Mouse (Mus musculus) ES-E14 (cell line): ENCODE measurements at regions not wholly inside any gene's neighbourhood (a gene's known extent, or its start where the extent isn't known, plus 50 kb on each side); places are given as distances from the start of the nearest gene placed in this dataset.

Experiments
- DNase-seq: peaks from one replicate; pipeline ENCODE4 v3.0.0-alpha.2; 2013; ENCODE audit warnings: low read depth, low spot score
- H3K27ac ChIP-seq: 2 replicates; pipeline ENCODE4 v1.5.1; 2012; ENCODE audit warnings: low read depth, mild to moderate bottlenecking, low read length, moderate library complexity, mixed read lengths; ENCODE audit not compliant: poor library complexity, insufficient read depth, severe bottlenecking
- H3K36me3 ChIP-seq: 2 replicates; pipeline ENCODE4 v1.6.1; 2012; ENCODE audit warnings: mild to moderate bottlenecking, low read length, moderate library complexity, mixed read lengths; ENCODE audit not compliant: control insufficient read depth, poor library complexity, insufficient read depth, severe bottlenecking
- H3K4me1 ChIP-seq, 2 experiments: fragments of 150-350 bp in 1 of 2; sonication (generic) in 1 of 2; 2 replicates each; pipeline ENCODE4 v1.6.1; 2012; ENCODE audit warnings: low read length in 2 of 2, mild to moderate bottlenecking in 1 of 2, mixed read lengths in 1 of 2; ENCODE audit not compliant: control insufficient read depth in 2 of 2, insufficient read depth in 2 of 2, poor library complexity in 1 of 2
- H3K4me3 ChIP-seq, 2 experiments: fragments of 150-350 bp in 1 of 2; sonication (generic) in 1 of 2; 2 replicates each; pipeline ENCODE4 v1.5.1; 2012; ENCODE audit warnings: low read length in 2 of 2, low read depth in 1 of 2, mild to moderate bottlenecking in 1 of 2, mixed read lengths in 1 of 2; ENCODE audit not compliant: insufficient read depth in 1 of 2, poor library complexity in 1 of 2, severe bottlenecking in 1 of 2
- H3K9ac ChIP-seq: 2 replicates; pipeline ENCODE4 v1.6.1; 2012; ENCODE audit warnings: low read depth, mild to moderate bottlenecking, low read length, mixed read lengths; ENCODE audit not compliant: poor library complexity, insufficient read depth, severe bottlenecking
- H3K9me3 ChIP-seq: fragments of 150-350 bp; sonication (generic); 2 replicates; pipeline ENCODE4 v1.6.1; 2012; ENCODE audit warnings: low read depth, mild to moderate bottlenecking, low read length; ENCODE audit not compliant: control insufficient read depth, insufficient read depth
- CHD2 ChIP-seq: IDR thresholded peaks from 2 replicates; pipeline ENCODE4 v1.6.1; 2014; ENCODE audit warnings: mild to moderate bottlenecking, low read depth, low read length, inconsistent platforms
- HCFC1 ChIP-seq: IDR thresholded peaks from 2 replicates; pipeline ENCODE4 v1.6.1; 2012; ENCODE audit warnings: low read length, inconsistent platforms, borderline replicate concordance; ENCODE audit not compliant: insufficient read depth
- MAFK ChIP-seq: IDR thresholded peaks from 2 replicates; pipeline ENCODE4 v1.6.1; 2014; ENCODE audit warnings: mild to moderate bottlenecking, low read depth, low read length, inconsistent platforms; ENCODE audit not compliant: insufficient read depth
- ZC3H11A ChIP-seq: IDR thresholded peaks from 2 replicates; pipeline ENCODE4 v1.6.1; 2012; ENCODE audit warnings: low read depth, mild to moderate bottlenecking, inconsistent platforms, low read length, borderline replicate concordance
- ZNF384 ChIP-seq: IDR thresholded peaks from 2 replicates; pipeline ENCODE4 v1.6.1; 2012; ENCODE audit warnings: low read depth, low read length, inconsistent platforms
- in situ Hi-C, 2 experiments: fragments of 600-800 bp; cut with MboI; formaldehyde crosslinking; loops; one replicate each; pipeline ENCODE4 v1.15.1; 2025; ENCODE audit warnings: low sequenced_read_pairs in 2 of 2, inconsistent platforms in 1 of 2; ENCODE audit not compliant: unreplicated experiment in 2 of 2

DNA sequence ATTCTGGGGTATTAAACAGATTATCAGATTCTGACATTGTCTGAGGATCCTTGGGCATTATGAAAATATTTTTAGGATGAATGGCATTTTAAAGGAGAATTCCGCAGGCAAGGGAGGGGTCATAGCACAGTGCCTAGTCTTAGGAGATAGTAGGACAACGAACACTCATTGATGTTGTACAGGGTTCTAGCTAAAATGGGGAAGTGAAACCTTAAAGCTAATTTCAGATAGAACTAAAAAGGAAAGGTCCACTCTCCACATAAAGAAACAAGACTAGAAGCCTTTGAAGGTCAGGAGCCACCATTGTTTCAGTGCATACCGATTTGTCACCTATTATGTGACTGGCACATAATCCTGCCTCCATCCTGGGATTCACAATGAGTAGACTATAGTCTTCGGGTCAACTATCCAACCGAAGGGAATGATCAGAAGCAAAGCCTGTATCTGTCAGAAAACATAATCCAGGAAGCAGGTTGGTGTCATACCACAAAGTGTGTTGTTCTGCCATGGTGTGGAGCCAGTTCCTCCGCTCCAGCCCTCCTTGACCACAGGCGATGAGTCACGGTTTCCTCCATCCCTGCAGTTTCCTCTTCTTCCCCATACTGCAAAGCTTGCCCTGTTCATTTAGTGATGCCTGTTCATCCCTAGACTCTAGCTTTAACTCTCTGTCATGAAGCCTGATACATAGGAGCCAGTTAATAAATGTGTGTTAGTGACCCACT, 110.6 kb downstream of the Tmco5 start:
- DNase-seq, result no peak
- no peaks in the 10 kb centered on the region for H3K36me3 ChIP-seq
- in situ Hi-C loops, result no loop called here
- H3K9me3 ChIP-seq, result no peaks in the 10 kb centered on the region
- H3K4me1 ChIP-seq, result no peaks in the 10 kb centered on the region
- no peak overlapping the region for H3K4me3 ChIP-seq
- H3K27ac ChIP-seq, result no peak overlapping the region
- no peak overlapping the region for H3K9ac ChIP-seq
- no peak for TF ChIP-seq ZNF384
- TF ChIP-seq ZC3H11A, result no peak
- no peak for TF ChIP-seq CHD2
- no peak for TF ChIP-seq MAFK
- TF ChIP-seq HCFC1, result no peak

DNA sequence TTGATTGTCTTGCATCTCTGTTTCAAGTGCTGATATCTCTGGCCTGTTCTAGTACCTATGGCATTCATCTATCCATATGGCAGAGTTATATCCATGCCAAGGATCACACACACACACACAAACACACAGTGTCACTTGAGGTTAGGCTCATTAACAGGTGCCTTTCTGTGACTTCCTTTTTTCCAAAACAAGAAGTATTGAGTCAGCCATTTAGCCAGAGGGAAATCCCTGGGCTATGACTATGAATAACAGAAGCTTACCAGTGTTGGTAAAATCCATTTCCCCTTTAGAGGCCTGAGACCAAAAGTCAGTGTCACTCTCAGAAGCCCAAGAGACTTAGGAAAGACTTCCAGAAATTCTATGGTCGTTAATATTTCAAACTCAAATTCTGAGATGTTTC, 111.6 kb downstream of the Tmco5 start:
- Histone ChIP-seq H3K9me3 (no peaks in the 10 kb centered on the region), H3K36me3 (no peaks in the 10 kb centered on the region)
- in situ Hi-C loops, result no loop called here

DNA sequence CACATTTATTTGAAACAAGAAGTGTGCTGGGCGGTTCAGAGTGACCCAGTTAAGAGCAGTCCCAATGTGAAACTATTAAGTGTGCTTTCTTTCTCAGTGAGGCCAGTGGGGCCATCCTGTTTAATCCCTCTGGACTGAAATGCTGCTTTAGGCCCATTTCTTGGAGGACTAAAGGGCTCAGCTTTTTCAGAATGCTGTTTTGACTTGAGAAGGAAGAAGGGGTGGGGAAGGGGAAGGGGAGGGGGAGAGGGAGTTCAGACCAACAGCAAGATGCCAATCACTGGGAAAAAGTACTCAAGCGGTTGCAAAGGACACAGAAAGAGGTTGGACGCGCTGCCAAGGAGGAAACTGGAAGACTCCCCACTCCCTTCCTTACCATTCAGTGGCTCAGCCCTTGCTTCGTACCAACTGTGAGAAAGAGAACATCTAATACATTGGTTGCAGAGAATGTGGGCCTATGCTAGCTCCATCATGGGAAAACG, 113.1 kb downstream of the Tmco5 start:
- Histone ChIP-seq H3K9ac (no peak overlapping the region), H3K36me3 (no peaks in the 10 kb centered on the region), H3K4me3 (no peak overlapping the region), H3K4me1 (no peaks in the 10 kb centered on the region), H3K9me3 (no peaks in the 10 kb centered on the region), H3K27ac (no peak overlapping the region)
- DNase-seq, result no peak
- TF ChIP-seq HCFC1 (no peak), MAFK (no peak), CHD2 (no peak), ZNF384 (no peak), ZC3H11A (no peak)
- in situ Hi-C loops, result no loop called here

More for the DNA sequence above, 111.6 kb downstream of the Tmco5 start:
- Histone ChIP-seq H3K9ac (no peak overlapping the region), H3K4me1 (no peaks in the 10 kb centered on the region), H3K4me3 (no peak overlapping the region), H3K27ac (no peak overlapping the region)
- TF ChIP-seq ZC3H11A, result no peak
- no peak for TF ChIP-seq MAFK
- DNase-seq, result no peak

DNA sequence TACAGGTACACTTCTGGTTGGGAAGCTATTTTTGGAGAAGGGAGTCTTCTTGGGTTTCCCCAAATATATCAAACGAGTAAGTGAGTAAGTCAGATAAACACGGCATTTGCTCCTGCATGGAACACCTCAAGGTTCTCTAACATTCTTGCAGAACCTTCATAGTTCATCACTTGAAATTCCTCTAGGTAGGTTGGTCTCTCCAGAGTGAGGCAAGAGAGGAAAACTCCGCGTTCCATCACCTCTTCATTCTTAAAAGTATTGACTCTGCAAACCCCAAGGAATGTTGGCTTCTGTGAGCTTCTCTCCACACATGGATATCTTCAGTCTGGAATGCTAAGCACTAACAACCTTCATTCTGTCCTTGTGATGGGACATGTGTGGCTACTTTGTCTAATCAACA, 115.2 kb downstream of the Tmco5 start:
- Histone ChIP-seq H3K27ac (no peak overlapping the region), H3K9ac (no peak overlapping the region), H3K36me3 (no peaks in the 10 kb centered on the region), H3K9me3 (no peaks in the 10 kb centered on the region), H3K4me1 (no peaks in the 10 kb centered on the region), H3K4me3 (no peak overlapping the region)
- no peak for DNase-seq
- in situ Hi-C loops, result no loop called here
- TF ChIP-seq HCFC1, result no peak
- no peak for TF ChIP-seq CHD2
- TF ChIP-seq ZC3H11A, result no peak
- no peak for TF ChIP-seq ZNF384
- TF ChIP-seq MAFK, result no peak
